Mouse (Mus musculus): ENCODE measurements around the gene Pik3r6. TPM values are rescaled to one million over a fixed set of nuclear protein-coding genes. Genes with fewer than 3 reads are reported as not detected.

Pik3r6 gene
- polyA plus RNA-seq, 1 experiment: 5.4 TPM

DNA sequence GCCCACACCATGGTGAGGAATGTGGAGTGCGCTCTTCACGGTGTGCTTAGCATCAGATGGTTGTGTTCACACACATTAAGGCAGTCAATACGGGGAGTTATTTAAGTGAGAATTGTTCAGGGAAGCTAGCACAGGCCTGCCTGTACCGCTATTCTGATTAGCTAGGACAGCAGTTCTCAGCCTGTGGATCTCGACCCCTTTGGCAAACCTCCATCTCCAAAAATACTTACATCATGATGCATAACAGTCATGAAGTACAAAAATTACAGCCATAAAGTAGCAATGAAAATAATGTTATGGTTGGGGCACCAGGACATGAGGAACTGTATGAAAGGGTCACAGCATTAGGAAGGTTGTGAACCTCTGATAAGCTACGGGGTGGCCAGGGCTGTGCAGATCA is 25.2 kb upstream of the Pik3r6 start:
- no peak for TF ChIP-seq POLR2A (IDR thresholded peaks at IDR 0.05; ENCODE audit: control insufficient read depth, low read depth, low read length)
- TF ChIP-seq CTCF (IDR thresholded peaks at IDR 0.05; ENCODE audit: control insufficient read depth, insufficient read depth, insufficient replicate concordance, low read depth, low read length): no peak
- no peak overlapping the region for H3K27ac ChIP-seq (ENCODE audit: control insufficient read depth, insufficient read depth, low read depth, low read length)
- H3K27me3 ChIP-seq (ENCODE audit: control insufficient read depth, insufficient read depth, low read length): no peaks in the 10 kb centered on the region
- no peaks in the 10 kb centered on the region for H3K4me1 ChIP-seq (ENCODE audit: control insufficient read depth, insufficient read depth, low read length)
- H3K4me3 ChIP-seq (ENCODE audit: control insufficient read depth, low read depth, low read length): no peak overlapping the region
- H3K36me3 ChIP-seq (ENCODE audit: control insufficient read depth, insufficient read depth, low read length): no peaks in the 10 kb centered on the region

DNA sequence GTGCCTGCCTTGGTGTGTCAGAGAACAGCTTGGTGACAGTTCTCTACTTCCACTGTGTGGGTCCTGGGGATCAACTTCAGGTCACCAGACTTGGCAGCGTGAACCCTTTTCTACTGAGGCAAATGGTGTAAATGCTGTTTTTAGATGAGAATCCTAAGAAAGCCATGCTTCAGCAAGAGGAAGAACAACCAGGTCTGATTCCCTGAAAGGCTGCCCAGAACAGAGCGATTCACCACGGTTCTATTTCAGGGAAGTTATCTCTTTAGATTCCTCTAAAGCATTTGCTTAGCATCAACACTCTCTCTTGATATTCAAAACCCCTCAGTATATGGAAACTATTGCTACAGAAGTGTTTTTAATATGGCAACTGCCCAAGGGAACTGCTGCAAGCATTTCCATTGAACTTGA is 24.2 kb upstream of the Pik3r6 start:
- Histone ChIP-seq H3K4me3 (ENCODE audit: control insufficient read depth, low read depth, low read length) (no peak overlapping the region), H3K27me3 (ENCODE audit: control insufficient read depth, insufficient read depth, low read length) (no peaks in the 10 kb centered on the region), H3K36me3 (ENCODE audit: control insufficient read depth, insufficient read depth, low read length) (no peaks in the 10 kb centered on the region), H3K27ac (ENCODE audit: control insufficient read depth, insufficient read depth, low read depth, low read length) (no peak overlapping the region), H3K4me1 (ENCODE audit: control insufficient read depth, insufficient read depth, low read length) (no peaks in the 10 kb centered on the region)
- TF ChIP-seq POLR2A (IDR thresholded peaks at IDR 0.05; ENCODE audit: control insufficient read depth, low read depth, low read length) (no peak), CTCF (IDR thresholded peaks at IDR 0.05; ENCODE audit: control insufficient read depth, insufficient read depth, insufficient replicate concordance, low read depth, low read length) (no peak)

DNA sequence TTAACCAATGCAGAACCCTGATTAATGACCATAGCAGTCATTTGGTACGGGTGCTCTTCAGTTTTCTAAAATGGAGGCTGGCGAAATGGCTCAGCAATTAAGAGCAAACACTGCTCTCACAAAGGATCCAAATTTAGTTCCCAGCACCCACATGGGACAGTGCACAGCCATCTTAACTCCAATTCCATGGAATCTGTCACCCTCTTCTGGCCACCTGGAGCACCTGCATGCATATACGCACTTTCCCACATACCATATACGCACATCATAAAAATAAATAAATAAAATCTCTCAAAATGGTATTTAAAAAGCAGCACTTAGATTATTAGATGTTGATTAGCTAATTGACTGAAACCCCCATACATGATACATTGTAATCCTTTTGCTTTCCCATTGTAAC is 22.2 kb upstream of the Pik3r6 start:
- no peaks in the 10 kb centered on the region for H3K36me3 ChIP-seq (ENCODE audit: control insufficient read depth, insufficient read depth, low read length)
- no peak overlapping the region for H3K27ac ChIP-seq (ENCODE audit: control insufficient read depth, insufficient read depth, low read depth, low read length)
- no peaks in the 10 kb centered on the region for H3K4me1 ChIP-seq (ENCODE audit: control insufficient read depth, insufficient read depth, low read length)
- H3K4me3 ChIP-seq (ENCODE audit: control insufficient read depth, low read depth, low read length): no peak overlapping the region
- TF ChIP-seq POLR2A (IDR thresholded peaks at IDR 0.05; ENCODE audit: control insufficient read depth, low read depth, low read length) (no peak), CTCF (IDR thresholded peaks at IDR 0.05; ENCODE audit: control insufficient read depth, insufficient read depth, insufficient replicate concordance, low read depth, low read length) (no peak)
- H3K27me3 ChIP-seq (ENCODE audit: control insufficient read depth, insufficient read depth, low read length): no peaks in the 10 kb centered on the region

DNA sequence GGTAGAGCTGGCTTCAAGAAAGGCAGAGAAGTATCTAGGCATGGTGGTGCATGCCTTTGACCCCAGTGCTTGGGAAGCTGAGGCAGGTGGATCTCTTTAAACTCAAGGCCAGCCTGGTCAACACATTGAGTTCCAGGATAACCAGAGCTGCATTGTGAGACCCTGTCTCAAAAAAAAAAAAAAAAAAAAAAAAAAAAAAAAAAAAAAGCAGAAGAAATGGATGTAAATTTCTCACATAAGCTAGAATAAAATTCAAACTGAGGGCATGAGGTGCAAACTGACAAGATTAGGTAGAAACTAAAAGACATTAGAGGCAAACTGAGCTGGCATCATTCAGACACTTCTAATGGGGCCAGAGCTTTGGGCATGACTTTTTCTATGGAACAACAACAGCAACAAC is 20.8 kb upstream of the Pik3r6 start:
- Histone ChIP-seq H3K4me3 (ENCODE audit: control insufficient read depth, low read depth, low read length) (no peak overlapping the region), H3K27ac (ENCODE audit: control insufficient read depth, insufficient read depth, low read depth, low read length) (no peak overlapping the region), H3K27me3 (ENCODE audit: control insufficient read depth, insufficient read depth, low read length) (no peaks in the 10 kb centered on the region), H3K4me1 (ENCODE audit: control insufficient read depth, insufficient read depth, low read length) (no peaks in the 10 kb centered on the region), H3K36me3 (ENCODE audit: control insufficient read depth, insufficient read depth, low read length) (no peaks in the 10 kb centered on the region)
- TF ChIP-seq CTCF (IDR thresholded peaks at IDR 0.05; ENCODE audit: control insufficient read depth, insufficient read depth, insufficient replicate concordance, low read depth, low read length) (no peak), POLR2A (IDR thresholded peaks at IDR 0.05; ENCODE audit: control insufficient read depth, low read depth, low read length) (no peak)

DNA sequence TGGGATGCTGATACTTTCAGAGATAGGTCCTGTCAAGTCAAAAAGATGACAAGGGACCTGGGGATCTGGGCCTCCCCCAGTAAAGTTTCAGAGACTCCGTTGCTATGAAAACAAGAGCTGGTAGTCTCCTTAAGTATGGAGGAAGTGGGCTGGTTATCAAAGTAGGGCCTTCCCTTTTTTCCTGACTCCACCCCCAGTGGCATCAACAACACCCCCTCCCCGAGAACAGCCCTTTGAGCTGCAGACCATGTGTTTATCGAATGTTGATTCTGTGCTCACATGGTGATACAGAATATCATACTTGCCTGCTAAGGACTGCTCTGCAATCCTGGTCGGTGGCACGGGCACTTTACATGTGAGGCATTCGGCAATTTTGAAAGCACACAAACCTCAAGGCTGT is 19.6 kb upstream of the Pik3r6 start:
- H3K27ac ChIP-seq (ENCODE audit: control insufficient read depth, insufficient read depth, low read depth, low read length): no peak overlapping the region
- H3K4me1 ChIP-seq (ENCODE audit: control insufficient read depth, insufficient read depth, low read length): no peaks in the 10 kb centered on the region
- no peaks in the 10 kb centered on the region for H3K36me3 ChIP-seq (ENCODE audit: control insufficient read depth, insufficient read depth, low read length)
- H3K27me3 ChIP-seq (ENCODE audit: control insufficient read depth, insufficient read depth, low read length): no peaks in the 10 kb centered on the region
- no peak overlapping the region for H3K4me3 ChIP-seq (ENCODE audit: control insufficient read depth, low read depth, low read length)
- TF ChIP-seq POLR2A (IDR thresholded peaks at IDR 0.05; ENCODE audit: control insufficient read depth, low read depth, low read length) (no peak), CTCF (IDR thresholded peaks at IDR 0.05; ENCODE audit: control insufficient read depth, insufficient read depth, insufficient replicate concordance, low read depth, low read length) (no peak)

DNA sequence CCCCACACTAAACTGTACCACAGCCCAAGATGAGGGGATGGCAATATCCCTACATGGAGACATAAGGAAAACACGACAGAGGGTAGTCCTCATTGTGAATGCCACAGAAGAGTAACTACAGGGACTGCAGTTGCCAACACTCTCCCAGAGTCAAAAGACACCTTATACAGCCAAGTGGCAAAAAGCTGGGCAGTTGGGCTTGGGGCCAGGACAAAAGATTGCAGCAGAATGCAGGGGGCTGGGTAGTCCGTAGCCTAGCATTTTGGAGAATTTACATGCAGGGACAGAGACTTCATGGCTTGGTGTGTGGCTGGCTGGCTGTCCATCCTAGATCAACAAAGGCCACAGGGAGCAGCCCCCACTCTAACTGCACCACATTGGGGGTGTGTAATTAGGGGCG is 18.4 kb upstream of the Pik3r6 start:
- Histone ChIP-seq H3K27me3 (ENCODE audit: control insufficient read depth, insufficient read depth, low read length) (no peaks in the 10 kb centered on the region), H3K4me3 (ENCODE audit: control insufficient read depth, low read depth, low read length) (no peak overlapping the region), H3K27ac (ENCODE audit: control insufficient read depth, insufficient read depth, low read depth, low read length) (no peak overlapping the region), H3K36me3 (ENCODE audit: control insufficient read depth, insufficient read depth, low read length) (no peaks in the 10 kb centered on the region), H3K4me1 (ENCODE audit: control insufficient read depth, insufficient read depth, low read length) (no peaks in the 10 kb centered on the region)
- TF ChIP-seq POLR2A (IDR thresholded peaks at IDR 0.05; ENCODE audit: control insufficient read depth, low read depth, low read length) (no peak), CTCF (IDR thresholded peaks at IDR 0.05; ENCODE audit: control insufficient read depth, insufficient read depth, insufficient replicate concordance, low read depth, low read length) (no peak)

DNA sequence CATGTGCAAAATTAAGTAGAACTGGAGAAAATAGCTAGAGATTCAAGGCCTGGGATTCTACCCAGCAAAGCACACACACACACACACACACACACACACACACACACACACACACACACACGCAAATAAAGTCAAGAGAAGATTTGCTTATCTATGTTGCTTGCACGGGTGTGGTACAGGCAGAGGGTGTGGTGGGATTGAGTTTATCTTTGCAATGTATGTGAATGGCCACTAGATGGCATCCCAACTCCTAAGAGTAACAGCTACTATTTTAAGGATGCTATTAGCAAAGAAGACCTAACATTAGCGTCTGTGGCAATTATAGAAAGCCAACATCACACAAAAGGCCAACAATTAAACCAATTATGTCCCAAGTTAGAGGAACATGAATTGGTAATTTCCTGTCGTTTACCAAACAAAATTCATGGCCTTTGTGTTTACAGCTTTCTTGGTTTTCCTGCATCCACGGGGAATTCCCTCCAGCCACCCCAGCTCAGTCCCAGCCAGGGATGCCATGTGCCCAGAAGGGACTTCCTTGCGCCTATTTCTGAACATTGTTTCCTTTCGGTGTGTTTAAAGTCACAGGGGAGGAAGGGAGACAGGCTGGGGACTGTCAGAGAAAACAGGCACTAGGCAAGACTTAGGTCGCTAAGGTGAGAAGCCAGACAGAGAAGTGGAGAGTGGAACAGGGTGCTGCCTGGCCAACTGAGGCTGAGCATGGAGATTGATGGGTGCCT is 17.4 kb upstream of the Pik3r6 start:
- no peaks in the 10 kb centered on the region for H3K27me3 ChIP-seq (ENCODE audit: control insufficient read depth, insufficient read depth, low read length)
- H3K27ac ChIP-seq (ENCODE audit: control insufficient read depth, insufficient read depth, low read depth, low read length): no peak overlapping the region
- H3K36me3 ChIP-seq (ENCODE audit: control insufficient read depth, insufficient read depth, low read length): no peaks in the 10 kb centered on the region
- H3K4me3 ChIP-seq (ENCODE audit: control insufficient read depth, low read depth, low read length): no peak overlapping the region
- TF ChIP-seq POLR2A (IDR thresholded peaks at IDR 0.05; ENCODE audit: control insufficient read depth, low read depth, low read length) (no peak), CTCF (IDR thresholded peaks at IDR 0.05; ENCODE audit: control insufficient read depth, insufficient read depth, insufficient replicate concordance, low read depth, low read length) (peak; percentile 43; the same call in 1 of the 2 replicates)
- no peaks in the 10 kb centered on the region for H3K4me1 ChIP-seq (ENCODE audit: control insufficient read depth, insufficient read depth, low read length)

All from testis, adult 2 months (tissue).